Mouse (Mus musculus): ENCODE measurements around the gene Prpf4. TPM values are rescaled to one million over a fixed set of nuclear protein-coding genes. Genes with fewer than 3 reads are reported as not detected.
A peak's percentile ranks its signal among the peaks of the same experiment; 100 is the strongest.

The Prpf4 gene
- polyA plus RNA-seq, 1 experiment from 2014 or later = 35.7 TPM

DNA sequence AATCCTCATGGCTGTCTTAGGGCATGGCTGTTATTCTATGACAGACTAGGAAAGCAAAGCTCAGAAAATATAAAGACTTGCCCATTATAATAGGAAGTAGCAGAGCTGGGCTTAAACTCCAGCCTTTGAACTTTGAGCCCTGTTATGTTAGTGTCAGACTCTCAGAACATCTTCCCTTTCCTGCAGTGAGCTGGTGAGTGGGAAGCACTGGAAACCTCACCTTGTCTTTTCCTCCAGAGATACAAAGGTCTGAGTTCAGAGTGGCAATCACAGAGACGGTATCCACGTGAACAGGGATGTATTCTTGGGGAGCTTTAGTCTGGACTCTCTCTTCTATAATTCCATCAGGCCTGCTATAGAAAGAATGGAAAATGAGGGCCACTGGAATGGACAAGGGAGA, 54.5 kb downstream of the Prpf4 start:
- 97% methylated on average over 2 of the region's 2 CpGs for WGBS

DNA sequence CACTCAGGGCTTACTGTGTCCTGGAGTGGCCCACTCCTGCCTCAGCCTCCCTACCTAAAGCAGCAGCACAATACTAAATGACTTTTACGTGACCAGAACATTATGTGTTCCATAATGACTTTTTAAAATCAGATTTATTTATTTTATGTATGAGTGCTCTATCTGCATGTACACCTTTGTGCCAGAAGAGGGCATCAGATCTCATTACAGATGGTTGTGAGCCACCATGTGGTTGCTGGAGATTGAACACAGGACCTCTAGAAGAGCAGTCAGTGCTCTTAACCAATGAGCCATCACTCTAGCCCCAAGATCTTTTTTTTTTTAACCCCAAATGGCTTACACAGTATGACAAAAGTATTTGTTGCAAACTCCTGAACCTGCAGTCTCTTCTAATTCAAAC, 59.6 kb downstream of the Prpf4 start:
- Histone ChIP-seq H3K4me2 (ENCODE audit: low read depth, low read length, severe bottlenecking) (no peak overlapping the region), H3K36me3 (ENCODE audit: control insufficient read depth, insufficient read depth, low read length) (no peaks in the 10 kb centered on the region), H3K27ac (ENCODE audit: low read depth, low read length) (no peak overlapping the region), H3K4me3 (ENCODE audit: low read depth, low read length) (no peak overlapping the region), H3K9me3 (ENCODE audit: control insufficient read depth, low read length) (no peaks in the 10 kb centered on the region), H3K27me3 (ENCODE audit: control insufficient read depth, insufficient read depth, low read length) (no peaks in the 10 kb centered on the region), H3K4me1 (replicated peaks; ENCODE audit: control insufficient read depth, insufficient read depth, low read length) (no peaks in the 10 kb centered on the region), H3K9ac (ENCODE audit: low read length) (no peak overlapping the region)
- no peak for ATAC-seq (replicated peaks; ENCODE audit: low FRiP score)
- WGBS = 95% methylated on average over 1 of the region's 1 CpGs
- DNase-seq (ENCODE audit: low spot score) = no peak

More for the DNA sequence above, 54.5 kb downstream of the Prpf4 start:
- Histone ChIP-seq H3K9me3 (ENCODE audit: control insufficient read depth, low read length) (no peaks in the 10 kb centered on the region), H3K36me3 (ENCODE audit: control insufficient read depth, insufficient read depth, low read length) (no peaks in the 10 kb centered on the region; the same call in 1 of the 2 replicates), H3K4me1 (replicated peaks; ENCODE audit: control insufficient read depth, insufficient read depth, low read length) (no peaks in the 10 kb centered on the region), H3K9ac (ENCODE audit: low read length) (no peak overlapping the region), H3K27ac (ENCODE audit: low read depth, low read length) (no peak overlapping the region), H3K4me3 (ENCODE audit: low read depth, low read length) (no peak overlapping the region), H3K4me2 (ENCODE audit: low read depth, low read length, severe bottlenecking) (no peak overlapping the region), H3K27me3 (ENCODE audit: control insufficient read depth, insufficient read depth, low read length) (no peaks in the 10 kb centered on the region)
- DNase-seq (ENCODE audit: low spot score) = no peak
- no peak for ATAC-seq (replicated peaks; ENCODE audit: low FRiP score)

DNA sequence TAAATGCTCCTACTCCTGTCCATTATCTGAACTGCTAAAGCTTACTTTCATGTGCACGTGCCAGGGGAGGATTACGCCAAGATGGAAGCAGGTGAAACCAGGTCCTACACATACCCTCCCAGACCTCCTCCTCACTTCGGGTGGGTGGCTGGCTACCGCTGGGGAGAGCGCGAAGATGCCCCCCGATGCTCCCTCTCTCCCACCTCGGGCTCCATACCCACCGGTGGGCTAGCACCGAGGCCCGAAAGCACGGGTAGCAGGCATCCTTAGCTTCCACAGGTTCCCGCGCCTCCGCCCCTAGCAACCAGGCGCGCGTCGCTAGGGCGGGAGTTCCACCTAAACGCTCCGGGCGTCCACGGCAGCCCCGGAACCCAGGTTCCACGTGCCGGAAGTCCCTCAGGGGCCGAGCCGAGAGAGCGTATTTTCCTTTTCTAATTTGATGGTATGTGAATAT, 62.0 kb downstream of the Prpf4 start, which contains the start of gene Wdr31:
TSS of gene Wdr31 (minus strand) at position 299 of the 454 bp plus-strand sequence.
- Histone ChIP-seq H3K4me1 (replicated peaks; ENCODE audit: control insufficient read depth, insufficient read depth, low read length) (no peaks in the 10 kb centered on the region), H3K4me3 (ENCODE audit: low read depth, low read length) (peak within 1 kb of the TSS; percentile 42), H3K27ac (ENCODE audit: low read depth, low read length) (no peak within 1 kb of the TSS), H3K9me3 (ENCODE audit: control insufficient read depth, low read length) (no peaks in the 10 kb centered on the region), H3K4me2 (ENCODE audit: low read depth, low read length, severe bottlenecking) (peak within 1 kb of the TSS; percentile 55), H3K36me3 (ENCODE audit: control insufficient read depth, insufficient read depth, low read length) (no peaks in the 10 kb centered on the region), H3K27me3 (ENCODE audit: control insufficient read depth, insufficient read depth, low read length) (no peaks in the 10 kb centered on the region), H3K9ac (ENCODE audit: low read length) (peak within 1 kb of the TSS; percentile 59)
- WGBS = under 1% methylated on average over 30 of the region's 30 CpGs
- DNase-seq (ENCODE audit: low spot score) (peak; percentile 91), ATAC-seq (replicated peaks; ENCODE audit: low FRiP score) (peak; percentile 94)

DNA sequence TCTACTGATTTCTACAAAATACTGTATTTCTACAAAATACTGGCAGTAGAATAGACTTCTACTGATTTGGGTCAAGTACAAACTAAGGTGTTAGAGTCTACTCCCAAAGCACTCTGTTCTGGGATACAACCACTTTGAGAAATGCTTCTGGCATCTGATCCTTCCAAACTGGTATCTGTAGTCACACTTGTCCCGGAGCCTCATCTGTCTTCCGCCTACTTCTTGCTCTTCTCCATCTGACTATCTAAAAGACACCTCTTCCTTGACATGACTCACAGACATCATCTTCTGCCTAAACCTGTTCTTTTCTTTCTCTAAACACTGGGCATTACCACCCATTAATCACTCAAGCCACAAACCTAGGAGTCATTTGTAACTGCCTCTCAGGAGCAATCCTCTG, 63.5 kb downstream of the Prpf4 start:
- ATAC-seq (replicated peaks; ENCODE audit: low FRiP score) = no peak
- WGBS = 95% methylated on average over 2 of the region's 2 CpGs

DNA sequence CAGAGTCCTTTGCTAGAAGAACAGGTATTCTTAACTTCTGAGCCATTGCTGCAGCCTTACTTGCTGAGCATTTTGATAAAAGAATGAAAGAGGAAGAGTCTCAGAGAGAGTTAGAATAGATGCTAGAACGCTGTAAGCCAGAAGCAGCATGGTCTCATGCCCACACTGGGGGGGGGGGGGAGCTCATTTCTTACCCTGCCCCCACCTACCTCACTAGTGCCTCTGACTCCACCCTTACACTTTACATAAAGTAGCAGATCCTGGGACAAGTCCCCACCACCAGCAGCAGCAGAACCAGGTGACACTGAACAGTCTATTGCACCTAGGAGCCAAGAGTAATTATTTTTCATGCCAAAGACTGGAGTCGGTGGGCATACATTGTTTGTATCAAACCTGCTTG, 66.5 kb downstream of the Prpf4 start:
- 78% methylated on average over 2 of the region's 2 CpGs for WGBS
- Histone ChIP-seq H3K9ac (ENCODE audit: low read length) (no peak overlapping the region), H3K27me3 (ENCODE audit: control insufficient read depth, insufficient read depth, low read length) (peaks cover 10% of the 10 kb centered on the region), H3K9me3 (ENCODE audit: control insufficient read depth, low read length) (no peaks in the 10 kb centered on the region), H3K27ac (ENCODE audit: low read depth, low read length) (no peak overlapping the region), H3K4me3 (ENCODE audit: low read depth, low read length) (no peak overlapping the region), H3K4me2 (ENCODE audit: low read depth, low read length, severe bottlenecking) (no peak overlapping the region), H3K4me1 (replicated peaks; ENCODE audit: control insufficient read depth, insufficient read depth, low read length) (no peaks in the 10 kb centered on the region; the same call in 1 of the 2 replicates), H3K36me3 (ENCODE audit: control insufficient read depth, insufficient read depth, low read length) (no peaks in the 10 kb centered on the region)
- DNase-seq (ENCODE audit: low spot score) (no peak), ATAC-seq (replicated peaks; ENCODE audit: low FRiP score) (no peak)

More for the DNA sequence above, 63.5 kb downstream of the Prpf4 start:
- DNase-seq (ENCODE audit: low spot score) = no peak
- H3K9ac ChIP-seq (ENCODE audit: low read length) = no peak overlapping the region
- no peaks in the 10 kb centered on the region for H3K27me3 ChIP-seq (ENCODE audit: control insufficient read depth, insufficient read depth, low read length)
- no peaks in the 10 kb centered on the region for H3K9me3 ChIP-seq (ENCODE audit: control insufficient read depth, low read length)
- no peaks in the 10 kb centered on the region for H3K36me3 ChIP-seq (ENCODE audit: control insufficient read depth, insufficient read depth, low read length)
- no peak overlapping the region for H3K4me3 ChIP-seq (ENCODE audit: low read depth, low read length)
- H3K27ac ChIP-seq (ENCODE audit: low read depth, low read length) = no peak overlapping the region
- H3K4me1 ChIP-seq (replicated peaks; ENCODE audit: control insufficient read depth, insufficient read depth, low read length) = no peaks in the 10 kb centered on the region
- no peak overlapping the region for H3K4me2 ChIP-seq (ENCODE audit: low read depth, low read length, severe bottlenecking)

DNA sequence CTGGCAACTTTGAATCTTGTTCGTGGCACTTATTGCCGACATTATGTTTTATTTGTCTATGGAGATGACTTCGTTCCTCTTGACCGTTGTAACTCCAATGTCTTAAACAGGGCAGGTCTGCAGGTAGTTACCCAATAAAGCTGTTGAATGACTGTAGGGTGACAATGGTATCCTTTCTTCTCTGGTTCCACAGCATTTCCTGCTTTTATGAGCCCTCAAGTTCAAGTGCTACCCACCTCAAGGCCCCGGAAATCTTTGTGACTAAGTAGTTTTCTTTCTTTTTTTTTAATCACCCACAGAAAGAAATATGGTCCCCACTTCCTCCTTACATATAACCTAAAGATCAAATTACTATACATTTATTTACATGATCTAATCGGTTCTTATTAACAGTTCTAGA, 67.2 kb downstream of the Prpf4 start:
- H3K4me1 ChIP-seq (replicated peaks; ENCODE audit: control insufficient read depth, insufficient read depth, low read length) = no peaks in the 10 kb centered on the region; the same call in 1 of the 2 replicates
- no peak overlapping the region for H3K4me2 ChIP-seq (ENCODE audit: low read depth, low read length, severe bottlenecking)
- H3K4me3 ChIP-seq (ENCODE audit: low read depth, low read length) = no peak overlapping the region
- H3K9ac ChIP-seq (ENCODE audit: low read length) = no peak overlapping the region
- H3K27ac ChIP-seq (ENCODE audit: low read depth, low read length) = no peak overlapping the region
- DNase-seq (ENCODE audit: low spot score) = no peak
- H3K36me3 ChIP-seq (ENCODE audit: control insufficient read depth, insufficient read depth, low read length) = no peaks in the 10 kb centered on the region
- 91% methylated on average over 6 of the region's 6 CpGs for WGBS
- H3K9me3 ChIP-seq (ENCODE audit: control insufficient read depth, low read length) = no peaks in the 10 kb centered on the region
- peaks cover 16% of the 10 kb centered on the region for H3K27me3 ChIP-seq (ENCODE audit: control insufficient read depth, insufficient read depth, low read length)
- ATAC-seq (replicated peaks; ENCODE audit: low FRiP score) = no peak

Other genes starting within 250 kb of the Prpf4 start
- 26.3 and 28.7 TPM in 2 replicates for gene Zfp37, start 177.8 kb upstream of the Prpf4 start, polyA plus RNA-seq (2014; fragmentation: Nextera tagmentation; extraction: Ambion mirVana)
- 7.9 and 8.9 TPM in 2 replicates for gene Slc31a2, start 146.2 kb upstream of the Prpf4 start, polyA plus RNA-seq (2014; fragmentation: Nextera tagmentation; extraction: Ambion mirVana)
- gene Fkbp15, start 48.2 kb upstream of the Prpf4 start, polyA plus RNA-seq (2014; fragmentation: Nextera tagmentation; extraction: Ambion mirVana) = 18.5 and 23.4 TPM in 2 replicates
- 49.9 and 51.7 TPM in 2 replicates for gene Slc31a1, start 48.1 kb upstream of the Prpf4 start, polyA plus RNA-seq (2014; fragmentation: Nextera tagmentation; extraction: Ambion mirVana)
- 185 and 190 TPM in 2 replicates for gene Cdc26, start 155 bp upstream of the Prpf4 start, polyA plus RNA-seq (2014; fragmentation: Nextera tagmentation; extraction: Ambion mirVana)
- not detected in 2 replicates for gene Rnf183, start 26.5 kb downstream of the Prpf4 start, polyA plus RNA-seq (2014; fragmentation: Nextera tagmentation; extraction: Ambion mirVana)
- gene Wdr31, start 62.1 kb downstream of the Prpf4 start, polyA plus RNA-seq (2014; fragmentation: Nextera tagmentation; extraction: Ambion mirVana) = 11.5 and 14.3 TPM in 2 replicates
- 0.96 and 0.98 TPM in 2 replicates for gene Bspry, start 71.3 kb downstream of the Prpf4 start, polyA plus RNA-seq (2014; fragmentation: Nextera tagmentation; extraction: Ambion mirVana)
- 9.1 and 10.1 TPM in 2 replicates for gene Hdhd3, start 94.7 kb downstream of the Prpf4 start, polyA plus RNA-seq (2014; fragmentation: Nextera tagmentation; extraction: Ambion mirVana)
- 89.3 and 98.2 TPM in 2 replicates for gene Alad, start 111.1 kb downstream of the Prpf4 start, polyA plus RNA-seq (2014; fragmentation: Nextera tagmentation; extraction: Ambion mirVana)
- gene Pole3, start 116.3 kb downstream of the Prpf4 start, polyA plus RNA-seq (2014; fragmentation: Nextera tagmentation; extraction: Ambion mirVana) = 132 and 135 TPM in 2 replicates
- 1.1 and 1.8 TPM in 2 replicates for gene 4933430I17Rik, start 116.6 kb downstream of the Prpf4 start, polyA plus RNA-seq (2014; fragmentation: Nextera tagmentation; extraction: Ambion mirVana)
- 33.6 and 39.7 TPM in 2 replicates for gene Rgs3, start 151.1 kb downstream of the Prpf4 start, polyA plus RNA-seq (2014; fragmentation: Nextera tagmentation; extraction: Ambion mirVana)